Mouse (Mus musculus) liver, postnatal 0 days (tissue): Measurements from ENCODE around the gene Bpifb4. TPM values are rescaled to one million over a fixed set of nuclear protein-coding genes. Genes with fewer than 3 reads are reported as not detected.

Experiments used
- ATAC-seq: fragments of 200-750 bp; cut with Nextera tagmentation; 2 replicates; pipeline ENCODE4 v1.8.0; 2017; ENCODE audit warnings: mild to moderate bottlenecking, moderate library complexity
- DNase-seq: peaks from one replicate; pipeline ENCODE4 v3.0.0-alpha.2; 2016
- H3K27ac ChIP-seq: fragments of 300-500 bp; sonication (generic); 2 replicates; pipeline ENCODE4 v1.5.1; 2014; ENCODE audit warnings: antibody characterized with exemption, moderate library complexity, mild to moderate bottlenecking, low read depth
- H3K27me3 ChIP-seq: fragments of 300-500 bp; sonication (generic); 2 replicates; pipeline ENCODE4 v1.6.1; 2014; ENCODE audit warnings: low read length, control low read depth, mixed read lengths; ENCODE audit not compliant: insufficient read depth
- H3K36me3 ChIP-seq: fragments of 300-500 bp; sonication (generic); replicated peaks from 2 replicates; pipeline ENCODE4 v1.6.1; 2014; ENCODE audit warnings: mild to moderate bottlenecking, control low read depth, low read length, moderate library complexity, mixed read lengths; ENCODE audit not compliant: insufficient read depth
- H3K4me1 ChIP-seq: fragments of 300-500 bp; sonication (generic); 2 replicates; pipeline ENCODE4 v1.6.1; 2014; ENCODE audit warnings: antibody characterized with exemption, mild to moderate bottlenecking, control low read depth; ENCODE audit not compliant: insufficient read depth
- H3K4me2 ChIP-seq: fragments of 300-500 bp; sonication (generic); 2 replicates; pipeline ENCODE4 v1.6.1; 2014; ENCODE audit warnings: low read depth, mild to moderate bottlenecking, low read length, moderate library complexity, mixed read lengths
- H3K4me3 ChIP-seq: fragments of 300-500 bp; sonication (generic); 2 replicates; pipeline ENCODE4 v1.5.1; 2014; ENCODE audit warnings: low read depth, low read length
- H3K9ac ChIP-seq: fragments of 300-500 bp; sonication (generic); replicated peaks from 2 replicates; pipeline ENCODE4 v1.6.1; 2014; ENCODE audit warnings: mild to moderate bottlenecking, moderate library complexity
- H3K9me3 ChIP-seq: fragments of 300-500 bp; sonication (generic); 2 replicates; pipeline ENCODE4 v1.6.1; 2016; ENCODE audit warnings: mild to moderate bottlenecking, control low read depth, low read length, mixed read lengths
- CTCF ChIP-seq: sonication (generic); IDR thresholded peaks from 2 replicates; pipeline ENCODE4 v1.5.1; 2016; ENCODE audit warnings: antibody characterized with exemption, low read depth
- EP300 ChIP-seq: IDR thresholded peaks from 2 replicates; pipeline ENCODE4 v1.6.1; 2016; ENCODE audit warnings: antibody characterized with exemption, low read depth, mild to moderate bottlenecking
- WGBS: fragments of 180-500 bp; shearing (Covaris S2); extraction: QIAGEN DNeasy Blood & Tissue Kit; methylation state at CpG from one replicate; pipeline ENCODE4 v1.1.7; 2014; ENCODE audit not compliant: insufficient replicate concordance; 5-methylcytosine and 5-hydroxymethylcytosine counted together
- polyA plus RNA-seq: library from polyadenylated mRNA; unstranded; fragments of >200 nt; fragmentation: Nextera tagmentation; extraction: Ambion mirVana; gene quantifications from 2 replicates; pipeline ENCODE4 v1.2.1, GENCODE M21; 2015

Gene Bpifb4
- not detected in 2 replicates for polyA plus RNA-seq

DNA sequence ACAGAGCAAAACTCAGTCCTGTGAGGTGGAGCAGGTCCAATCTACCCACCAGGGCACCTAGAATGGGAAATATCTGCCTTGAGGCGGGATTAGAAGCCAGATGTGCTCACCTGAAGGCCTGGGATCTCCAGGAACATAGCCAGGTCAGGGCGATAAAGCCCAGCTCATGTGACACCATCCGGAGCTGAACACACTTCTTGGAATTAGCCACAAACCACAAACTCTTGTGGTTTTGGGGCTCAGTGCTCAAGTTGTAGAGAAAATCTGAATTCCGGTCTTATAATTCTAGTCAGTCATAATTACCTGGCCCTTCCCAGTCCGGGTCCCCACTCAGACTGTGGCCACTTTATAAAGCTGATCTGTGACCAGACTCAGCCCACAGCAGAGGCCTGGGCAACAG is at the start of gene Bpifb4:
Gene Bpifb4 (plus strand): TSS at position 370 of the 400 bp plus-strand sequence.
- Histone ChIP-seq H3K27me3 (0 out of 2 replicates have a peak, but pooled peaks cover 2% of the 10 kb centered on the region), H3K27ac (no peak within 1 kb of the TSS), H3K4me2 (no peak within 1 kb of the TSS), H3K4me1 (no peaks in the 10 kb centered on the region), H3K4me3 (no peak within 1 kb of the TSS), H3K9me3 (no peaks in the 10 kb centered on the region), H3K9ac (no peak within 1 kb of the TSS), H3K36me3 (no peaks in the 10 kb centered on the region)
- DNase-seq (no peak), ATAC-seq (no peak)
- WGBS, result 35% methylated on average over 5 of the region's 5 CpGs
- TF ChIP-seq EP300 (no peak), CTCF (no peak)

DNA sequence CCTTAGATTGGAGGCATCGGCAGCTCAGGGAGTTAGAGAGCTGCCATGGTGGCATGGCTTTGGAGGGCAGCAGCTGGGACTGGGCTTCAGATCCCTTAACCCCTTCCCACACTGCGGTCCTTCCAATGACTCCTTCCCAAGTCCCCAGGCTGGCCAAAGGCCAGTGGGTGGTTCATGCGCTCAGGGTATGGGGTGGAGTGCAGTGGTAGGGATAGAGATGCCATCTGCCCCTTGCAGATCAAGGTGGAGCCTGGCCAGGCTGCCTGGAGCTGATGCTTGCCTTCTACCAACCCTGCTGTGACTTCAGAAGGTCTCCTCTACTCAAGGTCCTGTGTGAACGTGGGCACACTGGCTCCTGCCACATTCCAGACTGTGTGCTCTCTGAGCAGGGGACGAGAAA is 38.9 kb upstream of the Bpifb4 start:
- no peaks in the 10 kb centered on the region for H3K9me3 ChIP-seq
- DNase-seq (no peak), ATAC-seq (no peak)
- no peaks in the 10 kb centered on the region for H3K4me1 ChIP-seq
- 76% methylated on average over 5 of the region's 5 CpGs for WGBS
- no peaks in the 10 kb centered on the region for H3K36me3 ChIP-seq
- H3K4me3 ChIP-seq, result no peak overlapping the region
- H3K27me3 ChIP-seq, result no peaks in the 10 kb centered on the region
- no peak for TF ChIP-seq CTCF
- TF ChIP-seq EP300, result no peak
- no peak overlapping the region for H3K27ac ChIP-seq
- H3K4me2 ChIP-seq, result no peak overlapping the region
- no peak overlapping the region for H3K9ac ChIP-seq

GRCm38 (mm10) chr2:153900088-153900487 is 37.9 kb upstream of the Bpifb4 start, which contains the start of gene Bpifb6:
Gene Bpifb6 (plus strand): TSS chr2:153900388.
- no peaks in the 10 kb centered on the region for H3K9me3 ChIP-seq
- H3K4me2 ChIP-seq, result no peak within 1 kb of the TSS
- 65% methylated on average over 4 of the region's 4 CpGs for WGBS
- no peak for TF ChIP-seq CTCF
- no peak for TF ChIP-seq EP300
- ATAC-seq (no peak), DNase-seq (no peak)
- H3K4me3 ChIP-seq, result no peak within 1 kb of the TSS
- no peak within 1 kb of the TSS for H3K27ac ChIP-seq
- no peaks in the 10 kb centered on the region for H3K36me3 ChIP-seq
- H3K4me1 ChIP-seq, result no peaks in the 10 kb centered on the region
- no peak within 1 kb of the TSS for H3K9ac ChIP-seq
- no peaks in the 10 kb centered on the region for H3K27me3 ChIP-seq

DNA sequence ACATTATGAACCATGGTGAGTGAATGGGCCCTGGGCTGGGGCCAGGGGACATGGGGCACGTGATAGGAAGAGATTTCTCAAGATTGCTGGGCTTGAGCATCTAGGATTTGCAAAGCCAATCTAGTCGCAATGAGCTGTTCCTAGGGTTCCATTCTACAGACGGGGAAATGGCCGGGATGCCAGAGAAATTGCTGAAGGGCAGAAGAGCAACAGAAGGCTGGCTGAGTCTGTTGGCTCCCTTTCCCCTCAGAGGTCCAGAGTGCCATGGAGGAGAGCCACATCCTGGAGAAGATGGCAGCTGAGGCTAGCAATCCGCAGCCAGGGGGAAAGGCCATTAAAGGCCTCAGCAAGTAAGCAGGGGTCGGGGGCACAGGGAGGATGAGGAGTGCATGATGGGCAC is 35.3 kb upstream of the Bpifb4 start:
- no peak for DNase-seq
- 65% methylated on average over 6 of the region's 6 CpGs for WGBS

GRCm38 (mm10) chr2:153906626-153907025 is 31.4 kb upstream of the Bpifb4 start:
- Histone ChIP-seq H3K27me3 (no peaks in the 10 kb centered on the region), H3K4me3 (no peak overlapping the region), H3K27ac (no peak overlapping the region), H3K9ac (no peak overlapping the region), H3K9me3 (no peaks in the 10 kb centered on the region), H3K4me1 (no peaks in the 10 kb centered on the region), H3K4me2 (no peak overlapping the region), H3K36me3 (no peaks in the 10 kb centered on the region)
- TF ChIP-seq CTCF (no peak), EP300 (no peak)
- DNase-seq (no peak), ATAC-seq (no peak)
- WGBS, result 72% methylated on average over 4 of the region's 4 CpGs

More for the DNA sequence above, 35.3 kb upstream of the Bpifb4 start:
- H3K4me2 ChIP-seq, result no peak overlapping the region
- H3K4me3 ChIP-seq, result no peak overlapping the region
- H3K36me3 ChIP-seq, result no peaks in the 10 kb centered on the region
- no peak for ATAC-seq
- TF ChIP-seq CTCF (no peak), EP300 (no peak)
- no peak overlapping the region for H3K9ac ChIP-seq
- no peaks in the 10 kb centered on the region for H3K4me1 ChIP-seq
- no peaks in the 10 kb centered on the region for H3K27me3 ChIP-seq
- H3K27ac ChIP-seq, result no peak overlapping the region
- no peaks in the 10 kb centered on the region for H3K9me3 ChIP-seq

GRCm38 (mm10) chr2:153914151-153914550 is 23.9 kb upstream of the Bpifb4 start:
- Histone ChIP-seq H3K36me3 (no peaks in the 10 kb centered on the region), H3K9me3 (no peaks in the 10 kb centered on the region), H3K4me3 (no peak overlapping the region), H3K27me3 (no peaks in the 10 kb centered on the region), H3K4me2 (no peak overlapping the region), H3K4me1 (no peaks in the 10 kb centered on the region), H3K27ac (no peak overlapping the region), H3K9ac (no peak overlapping the region)
- TF ChIP-seq CTCF (no peak), EP300 (no peak)
- ATAC-seq, result no peak
- no peak for DNase-seq
- WGBS, result 62% methylated on average over 5 of the region's 5 CpGs

- ATAC-seq, result no peak
Measured at GRCm38 (mm10) chr2:153917930-153918329, 20.1 kb upstream of the Bpifb4 start, which contains the start of gene Bpifb3. Gene Bpifb3 (plus strand): TSS chr2:153918230.

More at GRCm38 (mm10) chr2:153917930-153918329, 20.1 kb upstream of the Bpifb4 start, which contains the start of gene Bpifb3:
- Histone ChIP-seq H3K9me3 (no peaks in the 10 kb centered on the region), H3K36me3 (no peaks in the 10 kb centered on the region), H3K9ac (no peak within 1 kb of the TSS), H3K27ac (no peak within 1 kb of the TSS), H3K4me3 (no peak within 1 kb of the TSS), H3K27me3 (no peaks in the 10 kb centered on the region), H3K4me1 (no peaks in the 10 kb centered on the region), H3K4me2 (no peak within 1 kb of the TSS)
- 67% methylated on average over 8 of the region's 8 CpGs for WGBS
- TF ChIP-seq EP300 (no peak), CTCF (no peak)
- DNase-seq, result no peak
